Mouse (Mus musculus) lung, adult 2 months (tissue): ENCODE measurements around the gene D6Ertd527e. TPM values are rescaled to one million over a fixed set of nuclear protein-coding genes. Genes with fewer than 3 reads are reported as not detected.

ENCODE experiments used
- DNase-seq: peaks from one replicate; pipeline ENCODE4 v3.0.0; 2022
- H3K4me1 ChIP-seq: fragments of 200-500 bp; 2 replicates; pipeline ENCODE4 v1.6.1; 2011; ENCODE audit warnings: low read length; ENCODE audit not compliant: control insufficient read depth, insufficient read depth
- H3K4me3 ChIP-seq: fragments of 200-500 bp; replicated peaks from 2 replicates; pipeline ENCODE3; 2011; ENCODE audit warnings: low read depth, mild to moderate bottlenecking, control low read depth, low read length; ENCODE audit errors: extremely low read depth
- CTCF ChIP-seq: fragments of 200-500 bp; IDR thresholded peaks from 2 replicates; pipeline ENCODE4 v1.5.1; 2011; ENCODE audit warnings: mild to moderate bottlenecking, low read length, control low read depth; ENCODE audit not compliant: insufficient read depth
- POLR2A ChIP-seq: fragments of 200-500 bp; IDR thresholded peaks from 2 replicates; pipeline ENCODE4 v1.6.1; 2011; ENCODE audit warnings: low read depth, mild to moderate bottlenecking, control low read depth, low read length, borderline replicate concordance; ENCODE audit errors: extremely low read depth
- WGBS: fragments of 180-500 bp; shearing (Covaris S2); methylation state at CpG from one replicate; pipeline ENCODE4 v1.1.7; 2018; 5-methylcytosine and 5-hydroxymethylcytosine counted together
- polyA plus RNA-seq: library from polyadenylated mRNA; depleted of rRNA; stranded (reverse); fragments of >200 nt; gene quantifications from 2 replicates; pipeline ENCODE4 v1.2.3, GENCODE M21; 2012

The D6Ertd527e gene
- polyA plus RNA-seq, 1 experiment, result 2.3 TPM

DNA sequence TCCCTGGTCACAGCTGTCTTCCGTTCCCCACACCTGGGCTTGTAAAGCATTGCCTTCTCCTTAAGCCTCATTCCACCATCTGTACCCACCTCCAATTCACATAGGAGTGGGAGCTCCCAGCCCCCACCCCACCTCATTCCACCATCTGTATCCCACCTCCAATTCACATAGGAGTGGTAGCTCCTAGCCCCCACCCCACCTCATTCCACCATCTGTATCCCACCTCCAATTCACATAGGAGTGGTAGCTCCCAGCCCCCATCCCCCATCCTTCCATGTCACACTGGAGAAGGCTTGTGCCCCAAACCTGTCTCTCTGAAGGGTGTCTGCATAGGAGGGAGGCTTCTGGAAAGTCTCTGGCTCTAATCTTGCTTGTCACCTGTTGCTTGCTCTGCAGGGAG, 1.2 kb upstream of the D6Ertd527e start:
- WGBS, result 96% methylated on average over 1 of the region's 1 CpGs
- DNase-seq, result no peak
- TF ChIP-seq POLR2A, result no peak
- TF ChIP-seq CTCF, result no peak
- peaks cover 6% of the 10 kb centered on the region for H3K4me1 ChIP-seq
- H3K4me3 ChIP-seq, result no peak overlapping the region

DNA sequence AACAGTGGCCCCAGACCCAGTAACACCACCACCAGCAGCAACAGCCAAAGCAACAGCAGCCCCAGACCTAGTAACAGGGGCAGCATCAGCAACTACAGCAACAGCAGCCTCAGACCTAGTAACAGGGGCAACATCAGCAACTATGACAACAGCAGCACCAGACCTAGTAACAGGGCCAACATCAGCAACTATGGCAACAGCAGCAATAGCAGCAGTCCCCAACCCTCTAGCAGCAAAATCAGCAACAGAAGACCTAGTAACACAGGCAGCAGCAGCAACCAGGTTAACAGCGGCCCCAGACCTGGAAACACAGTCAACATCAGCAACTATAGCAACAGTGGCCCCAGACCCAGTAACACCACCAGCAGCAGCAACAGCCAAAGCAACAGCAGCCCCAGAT, 6.9 kb downstream of the D6Ertd527e start:
- TF ChIP-seq CTCF (no peak), POLR2A (no peak)
- no peak for DNase-seq
- H3K4me1 ChIP-seq, result no peaks in the 10 kb centered on the region
- no peak overlapping the region for H3K4me3 ChIP-seq
- WGBS, result 97% methylated on average over 1 of the region's 1 CpGs

DNA sequence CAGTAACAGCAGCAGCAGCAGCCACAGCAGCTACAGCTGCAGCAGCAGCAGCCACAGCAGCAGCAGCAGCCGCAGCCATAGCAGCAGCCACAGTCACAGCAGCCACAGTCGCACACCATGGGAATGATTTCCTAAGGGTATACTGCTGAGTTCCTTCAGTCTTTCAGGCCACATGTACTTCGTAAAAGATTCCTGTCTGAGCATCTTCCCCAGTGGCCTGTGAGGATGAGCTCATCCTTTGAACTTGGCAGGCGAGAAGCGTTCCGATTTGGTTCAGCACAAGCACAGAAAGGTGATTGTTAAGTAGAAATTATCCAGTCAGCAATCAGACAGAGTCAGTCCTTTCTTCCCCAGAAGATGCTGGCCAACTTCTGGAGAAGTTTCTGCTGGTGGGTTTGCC, 7.6 kb downstream of the D6Ertd527e start:
- Histone ChIP-seq H3K4me1 (no peaks in the 10 kb centered on the region), H3K4me3 (no peak overlapping the region)
- TF ChIP-seq CTCF (no peak), POLR2A (no peak)
- DNase-seq, result no peak
- WGBS, result 78% methylated on average over 6 of the region's 6 CpGs

DNA sequence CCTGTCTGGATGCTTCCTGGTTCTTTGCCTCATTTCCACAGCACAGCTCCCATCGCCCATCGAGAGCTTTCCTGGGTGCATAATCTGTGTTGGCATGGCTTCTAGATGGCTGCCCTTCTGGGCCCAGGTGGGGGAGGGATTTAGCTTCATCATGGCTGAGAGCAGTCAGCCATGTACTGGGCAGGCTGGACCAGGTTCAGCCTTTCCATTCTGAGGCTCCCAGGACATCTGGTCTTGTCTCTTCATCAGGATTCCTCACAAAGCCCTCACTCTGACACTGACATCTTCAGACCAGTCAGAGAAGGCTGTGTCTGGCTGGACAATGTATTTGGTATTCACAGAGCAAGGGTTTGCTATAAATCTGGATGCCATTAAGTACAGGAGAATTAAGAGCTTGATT, 11.4 kb downstream of the D6Ertd527e start:
- TF ChIP-seq CTCF (no peak), POLR2A (no peak)
- DNase-seq, result no peak
- Histone ChIP-seq H3K4me1 (peaks cover 3% of the 10 kb centered on the region; the same call in 1 of the 2 replicates), H3K4me3 (no peak overlapping the region)
- 89% methylated on average over 2 of the region's 2 CpGs for WGBS

DNA sequence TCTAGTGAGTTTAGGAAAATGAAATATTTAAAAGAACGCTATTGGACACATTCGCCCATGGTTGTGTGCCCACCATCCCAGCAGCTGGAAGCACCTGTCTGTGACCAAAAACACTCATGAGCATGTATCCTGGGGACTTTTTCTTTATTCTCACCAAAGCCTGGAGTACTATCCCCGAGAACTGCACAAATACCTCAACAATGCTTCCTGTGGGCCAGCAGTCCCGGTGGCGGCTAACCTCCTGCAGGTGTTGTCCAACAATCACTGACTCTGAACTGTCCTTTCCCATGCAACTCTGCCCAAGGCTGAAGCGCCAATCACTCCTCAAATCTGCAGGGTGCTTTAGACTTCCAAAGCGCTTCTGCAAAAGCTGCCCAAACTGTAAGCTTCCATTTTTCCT, 12.1 kb downstream of the D6Ertd527e start:
- no peak for TF ChIP-seq POLR2A
- no peak for TF ChIP-seq CTCF
- 83% methylated on average over 7 of the region's 7 CpGs for WGBS
- H3K4me1 ChIP-seq, result peaks cover 3% of the 10 kb centered on the region; the same call in 1 of the 2 replicates
- DNase-seq, result no peak
- H3K4me3 ChIP-seq, result no peak overlapping the region

DNA sequence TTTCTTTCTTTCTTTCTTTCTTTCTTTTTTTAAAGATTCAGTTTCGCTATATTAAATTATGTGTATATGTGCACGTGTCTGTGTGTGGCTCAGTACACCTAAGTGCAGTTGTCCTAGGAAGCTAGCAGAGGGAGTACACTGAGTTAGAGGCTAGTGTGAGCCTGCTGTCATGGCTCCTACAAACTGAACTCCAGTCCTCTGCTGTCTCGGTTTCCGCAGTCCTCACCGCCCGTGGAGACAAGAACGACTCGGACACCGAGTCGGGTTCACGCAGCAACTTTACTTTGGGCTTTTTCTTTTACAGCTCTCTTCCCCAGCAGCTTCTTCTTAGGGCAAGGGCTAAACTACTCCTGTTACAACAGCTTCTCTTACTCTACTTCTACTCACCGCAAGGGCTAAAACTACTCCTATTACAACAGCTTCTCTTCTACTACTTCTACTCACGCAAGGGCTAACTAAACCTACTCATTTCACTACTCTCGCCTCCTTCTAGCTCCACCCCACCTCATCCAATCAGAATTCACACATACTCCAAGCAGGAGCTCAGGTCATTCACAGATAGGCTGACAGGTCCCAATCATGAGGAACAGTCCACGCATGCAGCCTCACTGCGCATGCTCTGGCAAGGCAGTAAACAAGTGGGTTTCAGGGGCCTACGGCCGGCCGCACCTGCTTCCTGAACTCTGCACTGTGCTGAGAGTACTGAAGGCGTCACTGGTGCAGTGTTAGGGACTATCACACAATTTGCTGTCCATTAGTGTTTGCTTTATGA, 14.7 kb downstream of the D6Ertd527e start:
- no peak for DNase-seq
- Histone ChIP-seq H3K4me1 (peaks cover 6% of the 10 kb centered on the region; the same call in 1 of the 2 replicates), H3K4me3 (no peak overlapping the region)
- WGBS, result 65% methylated on average over 20 of the region's 20 CpGs
- TF ChIP-seq POLR2A (peak; percentile 5; the same call in 1 of the 2 replicates), CTCF (no peak)

DNA sequence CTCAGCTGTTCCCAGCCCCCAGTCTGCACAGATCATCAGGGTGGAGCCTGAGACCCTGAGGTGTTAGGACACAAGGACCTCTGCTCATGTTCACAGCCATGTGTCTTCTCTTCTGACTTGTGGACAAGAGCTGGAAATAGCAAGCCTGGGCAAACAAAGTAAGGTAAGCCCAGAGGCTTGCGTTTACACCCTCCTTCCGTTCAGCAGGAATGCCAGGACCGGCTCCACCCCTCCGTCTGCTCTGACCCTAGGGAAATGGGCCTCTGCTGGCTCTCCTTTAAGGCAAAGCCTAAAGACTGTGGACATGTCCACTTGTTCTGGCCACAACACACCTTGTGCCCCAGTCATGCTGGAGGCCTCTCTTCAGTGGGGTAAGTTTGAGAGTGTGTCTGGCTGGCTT, 15.4 kb downstream of the D6Ertd527e start:
- no peak for DNase-seq
- WGBS, result 23% methylated on average over 4 of the region's 4 CpGs
- Histone ChIP-seq H3K4me1 (peaks cover 6% of the 10 kb centered on the region; the same call in 1 of the 2 replicates), H3K4me3 (no peak overlapping the region)
- TF ChIP-seq POLR2A, result no peak
- no peak for TF ChIP-seq CTCF

DNA sequence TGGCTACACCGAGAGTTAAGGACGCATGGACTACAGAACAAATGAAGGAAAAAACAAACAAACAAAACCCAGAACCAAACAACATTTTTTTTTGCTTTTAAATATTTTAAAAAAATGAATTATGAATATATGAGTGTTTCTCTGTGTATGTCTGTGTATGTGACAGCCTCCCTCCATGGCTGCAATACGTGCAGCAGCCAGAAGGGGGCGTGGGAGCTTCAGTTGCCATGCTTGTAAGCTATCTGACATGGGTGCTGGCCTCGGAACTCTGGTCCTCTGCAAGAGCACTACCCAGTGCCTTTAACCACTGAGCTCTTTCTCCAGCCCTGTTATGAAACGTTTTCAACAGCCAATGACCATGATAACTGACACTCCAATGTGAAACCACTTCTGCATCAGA, 16.1 kb downstream of the D6Ertd527e start:
- WGBS, result 82% methylated on average over 6 of the region's 6 CpGs
- peaks cover 6% of the 10 kb centered on the region; the same call in 1 of the 2 replicates for H3K4me1 ChIP-seq
- TF ChIP-seq CTCF, result peak; percentile 31; the same call in 1 of the 2 replicates
- no peak for TF ChIP-seq POLR2A
- no peak for DNase-seq
- no peak overlapping the region for H3K4me3 ChIP-seq

DNA sequence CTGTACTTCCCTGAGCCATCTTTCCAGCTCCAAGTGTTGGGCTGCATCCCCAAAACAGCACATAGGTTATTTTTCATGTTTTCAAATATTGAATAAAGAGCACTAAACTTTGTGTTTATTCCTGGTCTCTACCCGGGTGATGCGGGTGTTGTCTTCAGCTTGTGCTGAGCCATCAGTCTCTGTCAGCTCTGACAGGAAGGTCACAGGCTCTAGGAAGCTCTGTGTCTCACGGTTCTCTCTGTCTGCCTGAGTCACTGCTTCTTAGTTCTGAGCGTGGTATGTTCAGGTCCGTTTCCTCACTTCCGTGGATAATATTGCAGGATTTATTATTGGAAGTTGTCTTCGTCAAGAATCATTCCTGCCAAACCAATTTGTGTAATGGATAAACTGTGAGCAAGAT, 17.4 kb downstream of the D6Ertd527e start:
- WGBS, result 28% methylated on average over 7 of the region's 7 CpGs
- Histone ChIP-seq H3K4me1 (peaks cover 10% of the 10 kb centered on the region), H3K4me3 (no peak overlapping the region)
- no peak for DNase-seq
- TF ChIP-seq CTCF (no peak), POLR2A (no peak)

DNA sequence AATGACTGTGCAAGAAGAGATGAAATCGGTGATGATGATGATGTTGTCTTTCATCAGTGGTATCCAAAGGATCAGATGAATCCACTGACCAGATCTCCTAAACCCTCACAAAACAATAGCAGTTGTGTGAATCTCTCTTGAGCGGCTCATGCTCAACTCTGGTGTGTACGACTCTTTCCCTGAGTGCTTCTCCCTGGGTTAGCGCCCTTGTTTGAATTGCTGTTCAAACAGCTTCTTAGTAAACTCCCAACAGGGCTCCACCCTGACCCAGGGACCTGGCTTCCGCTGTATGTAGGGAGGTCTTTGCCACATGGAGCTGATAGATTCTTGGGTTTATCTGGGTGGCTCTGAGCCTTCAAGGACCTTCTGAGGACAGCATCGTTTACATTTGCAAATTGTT, 18.9 kb downstream of the D6Ertd527e start:
- DNase-seq, result no peak
- Histone ChIP-seq H3K4me1 (peaks cover 17% of the 10 kb centered on the region), H3K4me3 (no peak overlapping the region)
- TF ChIP-seq POLR2A, result no peak
- TF ChIP-seq CTCF, result no peak
- WGBS, result 63% methylated on average over 6 of the region's 6 CpGs
